Mouse (Mus musculus): ENCODE measurements around the gene Prrg4. TPM values are rescaled to one million over a fixed set of nuclear protein-coding genes. Genes with fewer than 3 reads are reported as not detected.
A peak's percentile ranks its signal among the peaks of the same experiment; 100 is the strongest.

The Prrg4 gene
- polyA plus RNA-seq, 1 experiment from 2014 or later, result 0.48 TPM

DNA sequence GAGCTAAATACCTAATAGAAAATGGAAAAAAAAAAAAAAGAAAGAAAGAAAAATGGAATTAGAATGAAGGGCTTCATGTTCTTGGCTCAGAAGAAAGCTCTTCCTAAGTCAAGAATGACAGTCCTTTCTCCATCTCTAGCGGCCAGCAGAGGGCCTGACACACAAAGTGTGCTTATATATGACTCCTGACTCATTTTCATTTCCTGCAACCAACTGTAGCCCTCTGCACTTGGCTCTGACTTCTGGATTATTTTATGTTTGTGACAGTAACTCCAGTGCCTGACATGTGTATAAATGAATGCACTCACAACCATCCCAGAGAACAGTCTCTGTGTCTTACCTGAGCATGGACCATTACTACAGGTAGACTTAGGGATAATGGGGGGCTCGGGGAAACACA is 2.0 kb downstream of the Prrg4 start:
- H3K9me3 ChIP-seq (ENCODE audit: control insufficient read depth), result no peaks in the 10 kb centered on the region
- H3K4me2 ChIP-seq (replicated peaks; ENCODE audit: low read depth), result peak overlapping the region; percentile 90; the same call in 1 of the 2 replicates
- 48% methylated on average over 2 of the region's 2 CpGs for WGBS

DNA sequence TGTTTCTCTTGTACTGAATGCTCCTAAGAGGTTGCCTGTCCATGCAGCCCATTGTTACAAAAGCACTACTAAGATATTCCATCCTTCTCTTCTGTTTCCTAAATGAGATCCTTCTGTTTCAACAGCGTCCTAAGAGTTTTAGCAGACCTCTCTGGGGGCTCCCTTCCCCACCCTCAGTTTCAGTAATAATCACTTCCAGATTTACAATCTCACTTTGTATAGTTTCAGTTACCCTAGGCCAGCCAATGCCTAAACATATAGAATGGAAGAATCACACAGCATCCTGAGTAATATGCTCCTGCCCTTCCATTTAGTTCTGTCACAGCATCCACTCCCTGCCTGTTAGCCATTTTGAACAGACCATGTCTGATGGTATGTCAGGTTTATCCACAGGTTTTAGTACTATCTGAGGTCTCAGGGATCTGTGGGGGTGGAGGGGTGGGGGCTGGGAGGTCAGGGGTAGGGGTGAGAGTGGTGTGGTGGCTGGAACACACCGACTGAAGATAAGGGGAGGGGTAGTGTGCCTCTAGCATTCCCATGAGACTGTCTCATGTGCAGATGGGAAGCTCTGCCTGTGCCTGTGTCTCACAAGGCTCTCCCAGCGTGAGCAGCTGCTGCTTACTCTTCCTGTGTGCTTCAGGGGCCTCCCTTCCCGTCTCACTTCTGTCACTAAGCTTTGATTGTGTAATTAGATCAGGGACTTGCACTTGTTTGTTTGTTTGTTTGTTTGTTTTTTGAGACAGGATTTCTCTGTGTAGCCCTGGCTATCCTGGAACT is 2.9 kb downstream of the Prrg4 start:
- Histone ChIP-seq H3K4me1 (replicated peaks; ENCODE audit: control insufficient read depth, insufficient read depth, low read length) (no peaks in the 10 kb centered on the region), H3K9ac (ENCODE audit: low read depth, low read length) (no peak overlapping the region), H3K27me3 (replicated peaks; ENCODE audit: control insufficient read depth, insufficient read depth, low read length) (no peaks in the 10 kb centered on the region), H3K4me2 (replicated peaks; ENCODE audit: low read depth) (no peak overlapping the region), H3K4me3 (ENCODE audit: low read depth, low read length) (no peak overlapping the region), H3K9me3 (ENCODE audit: control insufficient read depth) (no peaks in the 10 kb centered on the region), H3K27ac (ENCODE audit: low read depth, low read length) (no peak overlapping the region), H3K36me3 (ENCODE audit: control insufficient read depth, insufficient read depth) (no peaks in the 10 kb centered on the region)
- TF ChIP-seq CTCF (IDR thresholded peaks at IDR 0.05; ENCODE audit: low read depth), result no peak
- WGBS, result 62% methylated on average over 4 of the region's 4 CpGs
- no peak for ATAC-seq

More for the DNA sequence above, 2.0 kb downstream of the Prrg4 start:
- Histone ChIP-seq H3K27me3 (replicated peaks; ENCODE audit: control insufficient read depth, insufficient read depth, low read length) (0 out of 2 replicates have a peak, but pooled peaks cover 2% of the 10 kb centered on the region), H3K36me3 (ENCODE audit: control insufficient read depth, insufficient read depth) (no peaks in the 10 kb centered on the region), H3K4me3 (ENCODE audit: low read depth, low read length) (no peak overlapping the region), H3K9ac (ENCODE audit: low read depth, low read length) (no peak overlapping the region), H3K4me1 (replicated peaks; ENCODE audit: control insufficient read depth, insufficient read depth, low read length) (no peaks in the 10 kb centered on the region), H3K27ac (ENCODE audit: low read depth, low read length) (no peak overlapping the region)
- TF ChIP-seq CTCF (IDR thresholded peaks at IDR 0.05; ENCODE audit: low read depth), result peak; percentile 71
- ATAC-seq, result peak; percentile 32; the same call in 1 of the 2 replicates

GRCm38 (mm10) chr2:104842559-104842958 is 7.1 kb downstream of the Prrg4 start:
- Histone ChIP-seq H3K27me3 (replicated peaks; ENCODE audit: control insufficient read depth, insufficient read depth, low read length) (no peaks in the 10 kb centered on the region), H3K9me3 (ENCODE audit: control insufficient read depth) (no peaks in the 10 kb centered on the region), H3K4me2 (replicated peaks; ENCODE audit: low read depth) (no peak overlapping the region), H3K27ac (ENCODE audit: low read depth, low read length) (no peak overlapping the region), H3K4me1 (replicated peaks; ENCODE audit: control insufficient read depth, insufficient read depth, low read length) (no peaks in the 10 kb centered on the region), H3K4me3 (ENCODE audit: low read depth, low read length) (no peak overlapping the region), H3K9ac (ENCODE audit: low read depth, low read length) (no peak overlapping the region), H3K36me3 (ENCODE audit: control insufficient read depth, insufficient read depth) (no peaks in the 10 kb centered on the region)
- ATAC-seq, result no peak
- TF ChIP-seq CTCF (IDR thresholded peaks at IDR 0.05; ENCODE audit: low read depth), result no peak

DNA sequence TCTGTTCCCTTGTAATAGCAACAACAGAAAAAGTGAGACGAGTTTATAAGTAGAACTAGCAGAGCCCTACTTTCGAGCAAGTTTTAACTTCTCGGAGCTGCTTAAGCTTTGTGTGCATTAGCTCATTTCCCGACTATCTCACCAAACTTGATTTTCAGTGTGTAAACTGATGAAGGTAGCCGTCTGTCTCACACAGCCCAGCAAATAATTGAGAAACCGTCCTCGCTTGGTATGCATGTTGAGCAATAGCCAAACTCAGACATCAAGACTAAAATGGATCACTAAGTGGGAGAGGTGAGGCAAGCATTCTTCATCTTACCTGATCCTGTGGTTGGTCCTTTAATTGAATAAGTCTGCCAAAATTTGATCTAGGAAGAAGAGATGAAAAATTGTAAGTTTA is 7.9 kb downstream of the Prrg4 start:
- no peak overlapping the region for H3K27ac ChIP-seq (ENCODE audit: low read depth, low read length)
- no peaks in the 10 kb centered on the region for H3K27me3 ChIP-seq (replicated peaks; ENCODE audit: control insufficient read depth, insufficient read depth, low read length)
- no peaks in the 10 kb centered on the region for H3K36me3 ChIP-seq (ENCODE audit: control insufficient read depth, insufficient read depth)
- H3K4me1 ChIP-seq (replicated peaks; ENCODE audit: control insufficient read depth, insufficient read depth, low read length), result no peaks in the 10 kb centered on the region
- no peak overlapping the region for H3K4me3 ChIP-seq (ENCODE audit: low read depth, low read length)
- no peak overlapping the region for H3K9ac ChIP-seq (ENCODE audit: low read depth, low read length)
- 82% methylated on average over 7 of the region's 7 CpGs for WGBS
- ATAC-seq, result no peak
- H3K9me3 ChIP-seq (ENCODE audit: control insufficient read depth), result no peaks in the 10 kb centered on the region
- no peak for TF ChIP-seq CTCF (IDR thresholded peaks at IDR 0.05; ENCODE audit: low read depth)
- H3K4me2 ChIP-seq (replicated peaks; ENCODE audit: low read depth), result no peak overlapping the region

- Histone ChIP-seq H3K4me1 (replicated peaks; ENCODE audit: control insufficient read depth, insufficient read depth, low read length) (no peaks in the 10 kb centered on the region), H3K4me3 (ENCODE audit: low read depth, low read length) (no peak overlapping the region), H3K36me3 (ENCODE audit: control insufficient read depth, insufficient read depth) (no peaks in the 10 kb centered on the region), H3K4me2 (replicated peaks; ENCODE audit: low read depth) (no peak overlapping the region), H3K9me3 (ENCODE audit: control insufficient read depth) (no peaks in the 10 kb centered on the region), H3K27me3 (replicated peaks; ENCODE audit: control insufficient read depth, insufficient read depth, low read length) (no peaks in the 10 kb centered on the region), H3K27ac (ENCODE audit: low read depth, low read length) (no peak overlapping the region), H3K9ac (ENCODE audit: low read depth, low read length) (no peak overlapping the region)
- no peak for TF ChIP-seq CTCF (IDR thresholded peaks at IDR 0.05; ENCODE audit: low read depth)
- ATAC-seq, result no peak
Observed at GRCm38 (mm10) chr2:104840974-104841373, 8.7 kb downstream of the Prrg4 start.

DNA sequence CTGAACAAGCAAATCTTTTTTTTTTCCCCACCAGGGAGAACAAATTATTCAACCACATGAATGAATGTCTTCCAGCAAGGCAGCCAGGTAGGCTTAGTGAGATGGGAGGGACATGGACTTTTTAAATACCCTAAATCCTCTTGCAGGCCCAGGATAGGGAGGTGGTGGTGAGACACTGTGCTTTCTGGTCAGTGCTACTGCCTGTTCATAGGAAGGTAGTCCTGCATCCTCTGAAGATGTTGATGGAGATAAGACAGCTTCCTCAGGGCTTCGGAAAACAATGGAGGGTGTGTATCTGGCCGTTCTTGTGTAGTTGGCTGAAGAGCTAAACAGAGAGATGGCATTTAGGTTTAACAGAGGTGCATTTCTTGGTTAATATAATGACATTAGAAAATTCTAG is 17.2 kb downstream of the Prrg4 start:
- TF ChIP-seq CTCF (IDR thresholded peaks at IDR 0.05; ENCODE audit: low read depth), result no peak
- no peak for ATAC-seq
- Histone ChIP-seq H3K9me3 (ENCODE audit: control insufficient read depth) (no peaks in the 10 kb centered on the region), H3K9ac (ENCODE audit: low read depth, low read length) (no peak overlapping the region), H3K27ac (ENCODE audit: low read depth, low read length) (no peak overlapping the region), H3K27me3 (replicated peaks; ENCODE audit: control insufficient read depth, insufficient read depth, low read length) (no peaks in the 10 kb centered on the region), H3K36me3 (ENCODE audit: control insufficient read depth, insufficient read depth) (no peaks in the 10 kb centered on the region), H3K4me2 (replicated peaks; ENCODE audit: low read depth) (no peak overlapping the region), H3K4me1 (replicated peaks; ENCODE audit: control insufficient read depth, insufficient read depth, low read length) (no peaks in the 10 kb centered on the region), H3K4me3 (ENCODE audit: low read depth, low read length) (no peak overlapping the region)
- WGBS, result 80% methylated on average over 2 of the region's 2 CpGs
